Mouse (Mus musculus): ENCODE results near the gene Myoz1. TPM values are rescaled to one million over a fixed set of nuclear protein-coding genes. Genes with fewer than 3 reads are reported as not detected.

The Myoz1 gene
- polyA plus RNA-seq, 1 experiment from 2014 or later, result 0.19 TPM

GRCm38 (mm10) chr14:20619131-20619530, 37.2 kb downstream of the Myoz1 start:
- no peaks in the 10 kb centered on the region for H3K9me3 ChIP-seq (replicated peaks; ENCODE audit: control insufficient read depth, low read length, poor library complexity, severe bottlenecking)
- no peak overlapping the region for H3K4me3 ChIP-seq (ENCODE audit: low read depth, low read length)
- no peak overlapping the region for H3K4me2 ChIP-seq (ENCODE audit: low read length)
- no peak overlapping the region for H3K27ac ChIP-seq (ENCODE audit: low read length)
- no peaks in the 10 kb centered on the region for H3K27me3 ChIP-seq (ENCODE audit: control insufficient read depth, insufficient read depth, low read depth, low read length)
- H3K9ac ChIP-seq (ENCODE audit: low read depth, low read length), result no peak overlapping the region
- ATAC-seq, result no peak
- no peaks in the 10 kb centered on the region for H3K36me3 ChIP-seq (ENCODE audit: control insufficient read depth, insufficient read depth, low read length)
- H3K4me1 ChIP-seq (ENCODE audit: control insufficient read depth, insufficient read depth, low read length), result no peaks in the 10 kb centered on the region

- Histone ChIP-seq H3K4me1 (ENCODE audit: control insufficient read depth, insufficient read depth, low read length) (no peaks in the 10 kb centered on the region), H3K36me3 (ENCODE audit: control insufficient read depth, insufficient read depth, low read length) (no peaks in the 10 kb centered on the region), H3K27ac (ENCODE audit: low read length) (no peak overlapping the region), H3K4me3 (ENCODE audit: low read depth, low read length) (no peak overlapping the region), H3K9ac (ENCODE audit: low read depth, low read length) (no peak overlapping the region), H3K9me3 (replicated peaks; ENCODE audit: control insufficient read depth, low read length, poor library complexity, severe bottlenecking) (no peaks in the 10 kb centered on the region), H3K4me2 (ENCODE audit: low read length) (no peak overlapping the region), H3K27me3 (ENCODE audit: control insufficient read depth, insufficient read depth, low read depth, low read length) (no peaks in the 10 kb centered on the region)
- 79% methylated on average over 5 of the region's 5 CpGs for WGBS
- no peak for ATAC-seq
Observed at GRCm38 (mm10) chr14:20618211-20618610, 38.1 kb downstream of the Myoz1 start.

- no peaks in the 10 kb centered on the region for H3K36me3 ChIP-seq (ENCODE audit: control insufficient read depth, insufficient read depth, low read length)
- H3K9me3 ChIP-seq (replicated peaks; ENCODE audit: control insufficient read depth, low read length, poor library complexity, severe bottlenecking), result no peaks in the 10 kb centered on the region
- H3K4me1 ChIP-seq (ENCODE audit: control insufficient read depth, insufficient read depth, low read length), result no peaks in the 10 kb centered on the region
- no peak for ATAC-seq
- no peak overlapping the region for H3K4me2 ChIP-seq (ENCODE audit: low read length)
- H3K9ac ChIP-seq (ENCODE audit: low read depth, low read length), result no peak overlapping the region
- H3K4me3 ChIP-seq (ENCODE audit: low read depth, low read length), result no peak overlapping the region
- H3K27me3 ChIP-seq (ENCODE audit: control insufficient read depth, insufficient read depth, low read depth, low read length), result no peaks in the 10 kb centered on the region
- H3K27ac ChIP-seq (ENCODE audit: low read length), result no peak overlapping the region
- 39% methylated on average over 2 of the region's 2 CpGs for WGBS
Observed at GRCm38 (mm10) chr14:20616421-20616820, 39.9 kb downstream of the Myoz1 start.

- no peaks in the 10 kb centered on the region for H3K9me3 ChIP-seq (replicated peaks; ENCODE audit: control insufficient read depth, low read length, poor library complexity, severe bottlenecking)
- no peak overlapping the region for H3K9ac ChIP-seq (ENCODE audit: low read depth, low read length)
- WGBS, result 98% methylated on average over 2 of the region's 2 CpGs
- no peak for ATAC-seq
- H3K4me2 ChIP-seq (ENCODE audit: low read length), result no peak overlapping the region
- H3K27me3 ChIP-seq (ENCODE audit: control insufficient read depth, insufficient read depth, low read depth, low read length), result no peaks in the 10 kb centered on the region
- H3K4me1 ChIP-seq (ENCODE audit: control insufficient read depth, insufficient read depth, low read length), result no peaks in the 10 kb centered on the region
- H3K27ac ChIP-seq (ENCODE audit: low read length), result no peak overlapping the region
- no peak overlapping the region for H3K4me3 ChIP-seq (ENCODE audit: low read depth, low read length)
- H3K36me3 ChIP-seq (ENCODE audit: control insufficient read depth, insufficient read depth, low read length), result no peaks in the 10 kb centered on the region
Observed at GRCm38 (mm10) chr14:20615075-20615474, 41.3 kb downstream of the Myoz1 start.

- no peak for ATAC-seq
- no peak overlapping the region for H3K4me2 ChIP-seq (ENCODE audit: low read length)
- no peak overlapping the region for H3K4me3 ChIP-seq (ENCODE audit: low read depth, low read length)
- 96% methylated on average over 1 of the region's 1 CpGs for WGBS
- no peaks in the 10 kb centered on the region for H3K36me3 ChIP-seq (ENCODE audit: control insufficient read depth, insufficient read depth, low read length)
- H3K27ac ChIP-seq (ENCODE audit: low read length), result no peak overlapping the region
- H3K27me3 ChIP-seq (ENCODE audit: control insufficient read depth, insufficient read depth, low read depth, low read length), result no peaks in the 10 kb centered on the region
- H3K9ac ChIP-seq (ENCODE audit: low read depth, low read length), result no peak overlapping the region
- H3K4me1 ChIP-seq (ENCODE audit: control insufficient read depth, insufficient read depth, low read length), result no peaks in the 10 kb centered on the region
- H3K9me3 ChIP-seq (replicated peaks; ENCODE audit: control insufficient read depth, low read length, poor library complexity, severe bottlenecking), result no peaks in the 10 kb centered on the region
Observed at GRCm38 (mm10) chr14:20612820-20613219, 43.5 kb downstream of the Myoz1 start.

- ATAC-seq, result no peak
- peaks cover 7% of the 10 kb centered on the region; the same call in 1 of the 2 replicates for H3K36me3 ChIP-seq (ENCODE audit: control insufficient read depth, insufficient read depth, low read length)
- H3K4me3 ChIP-seq (ENCODE audit: low read depth, low read length), result no peak overlapping the region
- H3K4me1 ChIP-seq (ENCODE audit: control insufficient read depth, insufficient read depth, low read length), result no peaks in the 10 kb centered on the region
- H3K9ac ChIP-seq (ENCODE audit: low read depth, low read length), result no peak overlapping the region
- H3K4me2 ChIP-seq (ENCODE audit: low read length), result no peak overlapping the region
- WGBS, result 86% methylated on average over 4 of the region's 4 CpGs
- H3K9me3 ChIP-seq (replicated peaks; ENCODE audit: control insufficient read depth, low read length, poor library complexity, severe bottlenecking), result no peaks in the 10 kb centered on the region
- H3K27ac ChIP-seq (ENCODE audit: low read length), result no peak overlapping the region
- H3K27me3 ChIP-seq (ENCODE audit: control insufficient read depth, insufficient read depth, low read depth, low read length), result no peaks in the 10 kb centered on the region
Observed at GRCm38 (mm10) chr14:20610146-20610545, 46.2 kb downstream of the Myoz1 start.

- Histone ChIP-seq H3K4me1 (ENCODE audit: control insufficient read depth, insufficient read depth, low read length) (no peaks in the 10 kb centered on the region), H3K4me3 (ENCODE audit: low read depth, low read length) (no peak overlapping the region), H3K27me3 (ENCODE audit: control insufficient read depth, insufficient read depth, low read depth, low read length) (no peaks in the 10 kb centered on the region), H3K36me3 (ENCODE audit: control insufficient read depth, insufficient read depth, low read length) (peaks cover 7% of the 10 kb centered on the region; the same call in 1 of the 2 replicates), H3K9me3 (replicated peaks; ENCODE audit: control insufficient read depth, low read length, poor library complexity, severe bottlenecking) (no peaks in the 10 kb centered on the region), H3K4me2 (ENCODE audit: low read length) (no peak overlapping the region), H3K27ac (ENCODE audit: low read length) (no peak overlapping the region), H3K9ac (ENCODE audit: low read depth, low read length) (no peak overlapping the region)
- ATAC-seq, result no peak
- WGBS, result 98% methylated on average over 3 of the region's 3 CpGs
Observed at GRCm38 (mm10) chr14:20609519-20609918, 46.8 kb downstream of the Myoz1 start.

GRCm38 (mm10) chr14:20607396-20608126, 48.8 kb downstream of the Myoz1 start:
- no peak overlapping the region for H3K9ac ChIP-seq (ENCODE audit: low read depth, low read length)
- no peaks in the 10 kb centered on the region for H3K4me1 ChIP-seq (ENCODE audit: control insufficient read depth, insufficient read depth, low read length)
- H3K27me3 ChIP-seq (ENCODE audit: control insufficient read depth, insufficient read depth, low read depth, low read length), result no peaks in the 10 kb centered on the region
- H3K27ac ChIP-seq (ENCODE audit: low read length), result no peak overlapping the region
- no peaks in the 10 kb centered on the region for H3K9me3 ChIP-seq (replicated peaks; ENCODE audit: control insufficient read depth, low read length, poor library complexity, severe bottlenecking)
- H3K4me3 ChIP-seq (ENCODE audit: low read depth, low read length), result no peak overlapping the region
- WGBS, result 87% methylated on average over 9 of the region's 9 CpGs
- ATAC-seq, result no peak
- H3K36me3 ChIP-seq (ENCODE audit: control insufficient read depth, insufficient read depth, low read length), result peaks cover 7% of the 10 kb centered on the region; the same call in 1 of the 2 replicates
- no peak overlapping the region for H3K4me2 ChIP-seq (ENCODE audit: low read length)

- Histone ChIP-seq H3K27ac (ENCODE audit: low read length) (no peak overlapping the region), H3K27me3 (ENCODE audit: control insufficient read depth, insufficient read depth, low read depth, low read length) (no peaks in the 10 kb centered on the region), H3K9me3 (replicated peaks; ENCODE audit: control insufficient read depth, low read length, poor library complexity, severe bottlenecking) (no peaks in the 10 kb centered on the region), H3K4me3 (ENCODE audit: low read depth, low read length) (no peak overlapping the region), H3K4me1 (ENCODE audit: control insufficient read depth, insufficient read depth, low read length) (no peaks in the 10 kb centered on the region), H3K4me2 (ENCODE audit: low read length) (no peak overlapping the region), H3K9ac (ENCODE audit: low read depth, low read length) (no peak overlapping the region), H3K36me3 (ENCODE audit: control insufficient read depth, insufficient read depth, low read length) (no peaks in the 10 kb centered on the region)
- 97% methylated on average over 1 of the region's 1 CpGs for WGBS
- no peak for ATAC-seq
Observed at GRCm38 (mm10) chr14:20601287-20601686, 55.1 kb downstream of the Myoz1 start.
